Mouse (Mus musculus): ENCODE results near the gene Sergef.

The Sergef gene

DNA sequence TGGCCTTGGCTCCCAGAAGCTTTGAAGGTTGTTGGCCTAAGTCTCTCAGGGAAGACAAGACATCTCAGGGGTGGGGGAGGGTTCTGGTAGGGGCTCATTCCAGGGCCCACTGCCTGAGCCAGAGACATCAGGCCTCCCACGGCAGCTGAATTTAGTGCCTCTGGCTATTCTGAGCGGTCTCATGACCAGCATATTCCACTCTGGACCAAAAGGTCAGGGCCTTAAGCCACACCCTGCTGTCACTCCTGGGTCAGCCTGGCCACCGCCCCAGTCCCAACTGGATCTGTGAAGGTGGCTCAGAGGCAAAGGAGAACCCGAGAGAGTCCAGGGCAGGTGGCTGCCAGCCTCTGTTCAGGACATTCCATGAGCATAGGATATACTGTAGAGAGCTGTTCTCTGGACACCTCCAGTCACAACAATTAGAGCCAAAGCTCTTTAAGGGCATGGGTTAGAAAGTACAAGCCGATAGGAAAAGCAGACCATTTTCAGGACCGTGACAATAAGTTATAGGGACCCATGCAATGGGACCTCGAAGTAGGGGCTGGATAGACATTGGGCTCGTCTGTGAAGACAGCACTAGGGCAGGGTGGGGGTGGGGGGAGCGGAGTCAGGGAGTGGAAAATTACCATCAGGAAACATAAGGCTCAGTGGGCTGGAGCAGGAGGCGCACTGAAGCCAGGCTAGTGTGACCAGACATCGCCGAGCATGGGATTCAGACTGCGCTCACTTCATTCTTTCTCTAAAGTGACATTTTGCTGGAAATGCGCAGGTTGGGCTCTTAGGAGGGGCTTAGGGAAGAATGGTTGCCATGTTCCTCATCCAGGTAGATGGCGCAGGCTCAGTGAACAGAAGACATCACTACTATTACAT is 235.8 kb downstream of the Sergef start:
- no peak for DNase-seq (ENCODE audit: low spot score)

DNA sequence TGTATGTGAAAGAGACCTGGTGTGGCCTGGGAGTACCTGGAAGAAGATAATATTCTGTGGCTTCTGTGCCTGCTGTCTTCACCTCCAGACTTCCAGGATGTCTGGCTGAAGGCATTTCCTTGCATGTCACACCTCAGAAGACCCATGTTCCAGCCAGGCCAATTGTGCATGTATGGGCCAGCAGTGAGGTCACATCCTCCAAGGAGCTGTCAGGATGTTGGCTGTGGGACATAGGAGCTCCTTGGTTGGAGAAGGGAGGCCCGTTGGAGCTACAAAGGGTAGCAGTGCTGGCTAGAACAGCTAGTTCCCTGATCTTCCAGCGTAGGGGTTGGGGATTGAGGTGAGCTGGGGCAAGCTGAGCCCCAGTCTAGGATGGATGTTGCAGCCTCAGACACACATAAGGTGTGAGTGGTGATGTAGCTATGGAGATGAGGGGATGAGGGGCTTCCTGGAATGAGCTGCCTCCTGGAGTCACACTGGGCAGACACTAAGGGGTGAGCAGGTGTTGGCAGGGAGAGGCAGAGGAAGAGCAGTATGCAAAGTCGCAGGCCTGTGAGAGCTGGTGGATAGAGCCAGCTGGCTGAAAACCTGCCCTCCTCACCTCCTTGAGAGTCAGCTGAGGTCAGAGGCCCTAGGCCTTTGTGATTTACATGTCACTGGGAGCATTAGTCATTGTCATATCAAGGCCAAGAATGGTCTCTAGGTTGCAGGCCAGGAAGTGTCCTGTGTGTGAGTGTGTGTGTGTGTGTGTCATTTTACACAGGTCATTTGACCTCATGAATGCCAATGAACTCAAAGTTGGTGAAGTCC is 238.0 kb downstream of the Sergef start:
- DNase-seq (ENCODE audit: low spot score): no peak

DNA sequence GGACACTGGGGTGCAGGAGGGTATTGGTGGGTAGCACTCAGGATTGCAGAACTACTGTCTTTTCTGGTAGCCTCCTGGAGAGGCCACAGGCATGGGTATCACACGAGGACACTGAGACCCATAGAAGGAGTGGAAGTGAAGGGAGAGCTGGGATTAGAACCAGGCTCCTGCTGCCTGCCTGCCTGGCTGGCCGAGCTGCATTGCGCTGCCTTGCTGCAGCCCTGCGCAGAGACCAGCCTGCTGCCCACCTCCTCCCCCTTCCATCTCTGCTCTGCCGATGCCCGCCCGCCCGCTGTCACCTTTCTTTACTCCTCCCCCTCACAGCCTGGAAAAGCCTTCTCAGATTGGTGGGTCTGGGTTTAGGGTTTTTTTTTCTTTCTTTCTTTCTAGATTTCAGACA is 239.3 kb downstream of the Sergef start:
- DNase-seq (ENCODE audit: low spot score): no peak

GRCm38 (mm10) chr7:46399676-46400075 is 239.9 kb downstream of the Sergef start:
- no peak for DNase-seq (ENCODE audit: low spot score)

DNA sequence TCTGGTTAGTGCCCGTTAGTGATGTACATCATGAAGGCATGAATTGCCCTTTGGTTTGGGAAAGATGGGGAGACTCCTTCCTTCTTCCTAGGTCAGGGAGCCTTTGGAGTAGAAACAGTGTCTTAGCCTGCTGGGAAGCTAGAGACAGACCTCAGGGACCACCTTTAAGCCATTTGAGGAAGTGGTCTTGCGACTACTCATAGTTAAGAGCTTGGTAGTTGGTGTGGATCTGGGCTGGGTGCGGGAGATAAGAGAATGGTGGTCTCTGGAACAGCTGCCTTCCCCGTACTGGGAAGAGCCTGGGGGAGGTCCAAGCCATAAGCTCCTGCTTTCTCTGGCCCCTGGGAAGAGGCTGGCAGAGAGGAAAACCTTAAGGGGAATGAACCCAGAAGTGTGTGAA is 241.0 kb downstream of the Sergef start:
- DNase-seq (ENCODE audit: low spot score): no peak

- no peak for DNase-seq (ENCODE audit: low spot score)
Observed at GRCm38 (mm10) chr7:46397732-46398333, 241.8 kb downstream of the Sergef start.

GRCm38 (mm10) chr7:46396928-46397731 is 242.5 kb downstream of the Sergef start:
- DNase-seq (ENCODE audit: low spot score): peak; percentile 60

DNA sequence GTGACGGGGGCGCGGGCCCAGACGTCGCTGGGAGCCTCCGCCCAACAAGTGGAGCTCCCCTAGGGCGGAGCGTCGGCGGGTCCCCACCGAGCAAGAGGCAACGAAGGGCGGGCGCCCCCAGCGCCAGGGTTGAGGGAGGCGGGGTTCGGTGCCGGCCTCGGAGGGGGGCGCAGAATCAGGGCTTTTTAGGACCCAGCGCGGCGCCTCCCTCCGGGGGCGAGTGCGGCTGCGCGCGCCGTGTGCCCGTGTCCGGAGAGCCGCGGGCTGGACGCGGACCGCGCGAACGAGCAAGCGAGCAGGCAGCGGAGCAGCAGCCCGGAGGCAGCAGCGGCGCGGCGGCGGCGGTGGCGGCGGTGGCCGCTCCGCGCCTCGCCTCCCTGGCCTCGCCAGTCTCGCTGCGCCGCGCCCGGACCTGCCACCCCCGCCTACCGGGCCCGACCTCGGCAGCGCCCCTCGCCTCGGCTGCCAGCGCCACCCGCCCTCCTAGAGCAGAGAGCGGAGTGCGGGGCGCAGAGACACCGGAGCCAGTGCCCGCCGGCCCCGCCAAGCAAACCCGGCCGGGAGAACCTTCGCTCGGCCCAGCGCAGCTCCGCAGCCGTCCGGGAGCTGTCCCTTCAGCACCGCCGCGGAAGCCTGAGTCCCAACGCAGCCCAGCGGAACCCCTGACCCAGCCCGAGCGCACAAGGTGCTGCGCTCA is 243.2 kb downstream of the Sergef start, which contains the start of gene Kcnc1:
TSS of gene Kcnc1 (plus strand) at position 267 of the 697 bp plus-strand sequence.
- DNase-seq (ENCODE audit: low spot score): peak; percentile 64

GRCm38 (mm10) chr7:46395571-46395970 is 244.0 kb downstream of the Sergef start:
- no peak for DNase-seq (ENCODE audit: low spot score)

- DNase-seq (ENCODE audit: low spot score): no peak
Observed at GRCm38 (mm10) chr7:46394933-46395332, 244.7 kb downstream of the Sergef start.

DNA sequence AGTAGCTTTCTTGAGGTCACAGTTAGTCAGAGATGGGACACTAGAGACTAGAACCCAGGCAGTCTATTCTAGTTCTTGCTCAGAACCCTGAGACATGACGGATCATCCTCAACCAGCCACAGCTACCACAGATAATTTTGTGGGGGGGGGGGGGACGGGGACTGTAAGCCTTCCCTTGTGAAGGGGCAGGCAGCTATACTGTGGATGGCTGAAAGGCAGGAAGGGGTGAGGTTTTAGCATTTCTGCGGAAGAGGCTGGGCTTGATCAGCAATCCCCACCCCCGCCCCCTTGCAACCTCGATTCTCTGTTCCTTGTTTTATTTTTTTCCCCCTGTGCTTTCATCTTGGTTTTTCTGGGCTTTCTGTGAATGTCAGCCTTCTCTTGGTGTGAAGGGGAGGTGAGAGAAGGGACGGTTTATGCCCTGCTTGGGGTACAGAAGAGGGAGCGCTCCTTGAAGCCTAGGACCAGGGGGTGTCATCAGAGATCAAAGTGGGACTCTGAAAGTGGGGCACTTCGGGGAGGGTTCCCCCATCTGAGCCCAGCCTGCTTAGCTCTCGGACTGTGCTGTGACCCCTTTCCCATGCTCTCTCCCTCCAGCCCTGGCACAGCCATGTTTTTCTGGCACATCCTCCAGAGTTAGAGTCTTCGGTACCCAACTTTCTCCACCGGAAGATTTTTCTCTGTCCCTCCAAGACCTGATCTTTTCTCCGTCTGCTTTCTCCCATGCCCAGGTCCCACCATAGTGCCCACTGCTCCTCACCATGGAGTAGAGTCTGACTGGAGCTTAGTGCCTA is 245.7 kb downstream of the Sergef start:
- no peak for DNase-seq (ENCODE audit: low spot score)

All from layer of hippocampus, adult 11-12 months (tissue).